Mouse (Mus musculus): ENCODE results near the gene Mospd3. TPM values are rescaled to one million over a fixed set of nuclear protein-coding genes. Genes with fewer than 3 reads are reported as not detected.

Mospd3 gene
- total RNA-seq, 2 experiments from 2014 or later, result 5.5 to 97.5 TPM

Other genes with a start within 250 kb of the Mospd3 start
- gene Zan, start 124.0 kb downstream of the Mospd3 start, total RNA-seq (2015), result 0.10 and 0.47 TPM in 2 replicates
- under 0.01 and 0.14 TPM in 2 replicates for gene Zan, start 124.0 kb downstream of the Mospd3 start, total RNA-seq (2017)
- gene Pop7, start 98.5 kb downstream of the Mospd3 start, total RNA-seq (2015), result 31.9 and 35.0 TPM in 2 replicates
- gene Pop7, start 98.5 kb downstream of the Mospd3 start, total RNA-seq (2017), result 22.7 and 29.2 TPM in 2 replicates
- gene Gigyf1, start 82.5 kb downstream of the Mospd3 start, total RNA-seq (2015), result 7.1 and 8.6 TPM in 2 replicates
- gene Gigyf1, start 82.5 kb downstream of the Mospd3 start, total RNA-seq (2017), result 4.7 and 7.2 TPM in 2 replicates
- not detected in 2 replicates for gene Epo, start 67.8 kb downstream of the Mospd3 start, total RNA-seq (2015)
- not detected in 2 replicates for gene Epo, start 67.8 kb downstream of the Mospd3 start, total RNA-seq (2017)
- gene Gnb2, start 67.5 kb downstream of the Mospd3 start, total RNA-seq (2015), result 193 and 223 TPM in 2 replicates
- gene Gnb2, start 67.5 kb downstream of the Mospd3 start, total RNA-seq (2017), result 187 and 251 TPM in 2 replicates
- gene Actl6b, start 47.5 kb downstream of the Mospd3 start, total RNA-seq (2015), result not detected in 2 replicates
- not detected in 2 replicates for gene Actl6b, start 47.5 kb downstream of the Mospd3 start, total RNA-seq (2017)
- 14.1 and 20.7 TPM in 2 replicates for gene Tfr2, start 31.2 kb downstream of the Mospd3 start, total RNA-seq (2015)
- gene Tfr2, start 31.2 kb downstream of the Mospd3 start, total RNA-seq (2017), result 13.2 and 23.4 TPM in 2 replicates
- gene Pcolce, start 12.7 kb upstream of the Mospd3 start, total RNA-seq (2015), result not detected in 2 replicates
- gene Pcolce, start 12.7 kb upstream of the Mospd3 start, total RNA-seq (2017), result not detected in 2 replicates
- not detected in 2 replicates for gene Fbxo24, start 27.9 kb upstream of the Mospd3 start, total RNA-seq (2015)
- gene Fbxo24, start 27.9 kb upstream of the Mospd3 start, total RNA-seq (2017), result 0.21 TPM in 1 of 2 replicates, not detected in the other
- gene Lrch4, start 28.1 kb upstream of the Mospd3 start, total RNA-seq (2015), result 37.8 and 38.0 TPM in 2 replicates
- 27.3 and 29.5 TPM in 2 replicates for gene Lrch4, start 28.1 kb upstream of the Mospd3 start, total RNA-seq (2017)
- 5.5 and 8.3 TPM in 2 replicates for gene Gm20605, start 28.1 kb upstream of the Mospd3 start, total RNA-seq (2015)
- gene Gm20605, start 28.1 kb upstream of the Mospd3 start, total RNA-seq (2017), result 4.3 and 8.0 TPM in 2 replicates
- gene Sap25, start 40.3 kb upstream of the Mospd3 start, total RNA-seq (2015), result 24.9 and 29.5 TPM in 2 replicates
- gene Sap25, start 40.3 kb upstream of the Mospd3 start, total RNA-seq (2017), result 14.2 and 18.0 TPM in 2 replicates
- not detected in 2 replicates for gene Irs3, start 44.7 kb upstream of the Mospd3 start, total RNA-seq (2015)
- not detected in 2 replicates for gene Irs3, start 44.7 kb upstream of the Mospd3 start, total RNA-seq (2017)
- 8.6 and 9.8 TPM in 2 replicates for gene Agfg2, start 83.7 kb upstream of the Mospd3 start, total RNA-seq (2015)
- 10.5 and 14.2 TPM in 2 replicates for gene Agfg2, start 83.7 kb upstream of the Mospd3 start, total RNA-seq (2017)
- 0.02 and 0.05 TPM in 2 replicates for gene Nyap1, start 140.5 kb upstream of the Mospd3 start, total RNA-seq (2015)
- 0.07 and 0.17 TPM in 2 replicates for gene Nyap1, start 140.5 kb upstream of the Mospd3 start, total RNA-seq (2017)
- 39.6 and 58.5 TPM in 2 replicates for gene Tsc22d4, start 144.7 kb upstream of the Mospd3 start, total RNA-seq (2015)
- 92.1 and 96.5 TPM in 2 replicates for gene Tsc22d4, start 144.7 kb upstream of the Mospd3 start, total RNA-seq (2017)
- 64.5 and 77.4 TPM in 2 replicates for gene Ppp1r35, start 177.8 kb upstream of the Mospd3 start, total RNA-seq (2015)
- 38.4 and 38.6 TPM in 2 replicates for gene Ppp1r35, start 177.8 kb upstream of the Mospd3 start, total RNA-seq (2017)
- gene Mepce, start 186.6 kb upstream of the Mospd3 start, total RNA-seq (2015), result 34.6 and 37.4 TPM in 2 replicates
- gene Mepce, start 186.6 kb upstream of the Mospd3 start, total RNA-seq (2017), result 13.8 and 16.7 TPM in 2 replicates
- gene Zcwpw1, start 186.7 kb upstream of the Mospd3 start, total RNA-seq (2015), result 6.2 and 9.1 TPM in 2 replicates
- 10.5 and 11.8 TPM in 2 replicates for gene Zcwpw1, start 186.7 kb upstream of the Mospd3 start, total RNA-seq (2017)
- 6.8 and 10.5 TPM in 2 replicates for gene Pilra, start 235.2 kb upstream of the Mospd3 start, total RNA-seq (2015)
- 6.7 and 6.9 TPM in 2 replicates for gene Pilra, start 235.2 kb upstream of the Mospd3 start, total RNA-seq (2017)